Mouse (Mus musculus) ES-E14 (cell line): Measurements from ENCODE around the gene Pcbp3. TPM values are rescaled to one million over a fixed set of nuclear protein-coding genes. Genes with fewer than 3 reads are reported as not detected.

Experiments used
- DNase-seq: peaks from one replicate; pipeline ENCODE4 v3.0.0-alpha.2; 2013; ENCODE audit warnings: low read depth, low spot score
- H3K27ac ChIP-seq: 2 replicates; pipeline ENCODE4 v1.5.1; 2012; ENCODE audit warnings: low read depth, mild to moderate bottlenecking, low read length, moderate library complexity, mixed read lengths; ENCODE audit not compliant: poor library complexity, insufficient read depth, severe bottlenecking
- H3K36me3 ChIP-seq: 2 replicates; pipeline ENCODE4 v1.6.1; 2012; ENCODE audit warnings: mild to moderate bottlenecking, low read length, moderate library complexity, mixed read lengths; ENCODE audit not compliant: control insufficient read depth, poor library complexity, insufficient read depth, severe bottlenecking
- H3K4me1 ChIP-seq, 2 experiments: fragments of 150-350 bp in 1 of 2; sonication (generic) in 1 of 2; 2 replicates each; pipeline ENCODE4 v1.6.1; 2012; ENCODE audit warnings: low read length in 2 of 2, mild to moderate bottlenecking in 1 of 2, mixed read lengths in 1 of 2; ENCODE audit not compliant: control insufficient read depth in 2 of 2, insufficient read depth in 2 of 2, poor library complexity in 1 of 2
- H3K4me3 ChIP-seq, 2 experiments: fragments of 150-350 bp in 1 of 2; sonication (generic) in 1 of 2; 2 replicates each; pipeline ENCODE4 v1.5.1; 2012; ENCODE audit warnings: low read length in 2 of 2, low read depth in 1 of 2, mild to moderate bottlenecking in 1 of 2, mixed read lengths in 1 of 2; ENCODE audit not compliant: insufficient read depth in 1 of 2, poor library complexity in 1 of 2, severe bottlenecking in 1 of 2
- H3K9ac ChIP-seq: 2 replicates; pipeline ENCODE4 v1.6.1; 2012; ENCODE audit warnings: low read depth, mild to moderate bottlenecking, low read length, mixed read lengths; ENCODE audit not compliant: poor library complexity, insufficient read depth, severe bottlenecking
- H3K9me3 ChIP-seq: fragments of 150-350 bp; sonication (generic); 2 replicates; pipeline ENCODE4 v1.6.1; 2012; ENCODE audit warnings: low read depth, mild to moderate bottlenecking, low read length; ENCODE audit not compliant: control insufficient read depth, insufficient read depth
- CHD2 ChIP-seq: IDR thresholded peaks from 2 replicates; pipeline ENCODE4 v1.6.1; 2014; ENCODE audit warnings: mild to moderate bottlenecking, low read depth, low read length, inconsistent platforms
- HCFC1 ChIP-seq: IDR thresholded peaks from 2 replicates; pipeline ENCODE4 v1.6.1; 2012; ENCODE audit warnings: low read length, inconsistent platforms, borderline replicate concordance; ENCODE audit not compliant: insufficient read depth
- MAFK ChIP-seq: IDR thresholded peaks from 2 replicates; pipeline ENCODE4 v1.6.1; 2014; ENCODE audit warnings: mild to moderate bottlenecking, low read depth, low read length, inconsistent platforms; ENCODE audit not compliant: insufficient read depth
- ZC3H11A ChIP-seq: IDR thresholded peaks from 2 replicates; pipeline ENCODE4 v1.6.1; 2012; ENCODE audit warnings: low read depth, mild to moderate bottlenecking, inconsistent platforms, low read length, borderline replicate concordance
- ZNF384 ChIP-seq: IDR thresholded peaks from 2 replicates; pipeline ENCODE4 v1.6.1; 2012; ENCODE audit warnings: low read depth, low read length, inconsistent platforms
- in situ Hi-C, 2 experiments: fragments of 600-800 bp; cut with MboI; formaldehyde crosslinking; loops; one replicate each; pipeline ENCODE4 v1.15.1; 2025; ENCODE audit warnings: low sequenced_read_pairs in 2 of 2, inconsistent platforms in 1 of 2; ENCODE audit not compliant: unreplicated experiment in 2 of 2
- total RNA-seq: library from RNA; depleted of rRNA; stranded (reverse); fragments of 300-350 nt; gene quantifications from 2 replicates; pipeline ENCODE4 v1.2.3, GENCODE M21; 2012

Pcbp3 gene
- total RNA-seq, 1 experiment = 7.9 TPM

GRCm38 (mm10) chr10:76814811-76815210 lies 146.9 kb downstream of the Pcbp3 start:
- Histone ChIP-seq H3K9me3 (no peaks in the 10 kb centered on the region), H3K9ac (no peak overlapping the region), H3K4me3 (no peak overlapping the region), H3K27ac (no peak overlapping the region), H3K4me1 (peaks cover 2 to 6% of the 10 kb centered on the region in 2 experiments; a peak in 1 of 4 replicates), H3K36me3 (no peaks in the 10 kb centered on the region)
- DNase-seq = no peak
- TF ChIP-seq MAFK = no peak
- in situ Hi-C loops = no loop called here

GRCm38 (mm10) chr10:76809916-76810660 lies 151.6 kb downstream of the Pcbp3 start:
- H3K36me3 ChIP-seq = no peaks in the 10 kb centered on the region
- no peaks in the 10 kb centered on the region for H3K9me3 ChIP-seq
- DNase-seq = no peak
- H3K4me1 ChIP-seq = no peaks in the 10 kb centered on the region
- H3K4me3 ChIP-seq = no peak overlapping the region
- H3K9ac ChIP-seq = no peak overlapping the region
- TF ChIP-seq HCFC1 (no peak), MAFK (no peak), ZC3H11A (no peak), ZNF384 (no peak), CHD2 (no peak)
- in situ Hi-C loops = no loop called here
- H3K27ac ChIP-seq = no peak overlapping the region

GRCm38 (mm10) chr10:76809439-76809838 lies 152.2 kb downstream of the Pcbp3 start:
- H3K27ac ChIP-seq = no peak overlapping the region
- no peaks in the 10 kb centered on the region for H3K4me1 ChIP-seq
- H3K9me3 ChIP-seq = no peaks in the 10 kb centered on the region
- no peaks in the 10 kb centered on the region for H3K36me3 ChIP-seq
- no peak overlapping the region for H3K9ac ChIP-seq
- TF ChIP-seq CHD2 = no peak
- no peak for TF ChIP-seq ZNF384
- TF ChIP-seq MAFK = no peak
- TF ChIP-seq HCFC1 = no peak
- TF ChIP-seq ZC3H11A = no peak
- no peak overlapping the region for H3K4me3 ChIP-seq
- in situ Hi-C loops = no loop called here
- no peak for DNase-seq

- Histone ChIP-seq H3K27ac (no peak overlapping the region), H3K4me1 (no peaks in the 10 kb centered on the region), H3K4me3 (no peak overlapping the region), H3K36me3 (no peaks in the 10 kb centered on the region), H3K9me3 (no peaks in the 10 kb centered on the region), H3K9ac (no peak overlapping the region)
- TF ChIP-seq MAFK (no peak), CHD2 (no peak), ZNF384 (no peak), ZC3H11A (no peak), HCFC1 (no peak)
- DNase-seq = no peak
- in situ Hi-C loops = no loop called here
Measured at GRCm38 (mm10) chr10:76808446-76809400, 153.0 kb downstream of the Pcbp3 start.
